Mouse (Mus musculus): ENCODE measurements around the gene Alx1. TPM values are rescaled to one million over a fixed set of nuclear protein-coding genes. Genes with fewer than 3 reads are reported as not detected.

Alx1 gene
- 0.28 and 0.39 TPM in 2 replicates for polyA plus RNA-seq (2015; fragmentation: Nextera tagmentation; extraction: Ambion mirVana)

DNA sequence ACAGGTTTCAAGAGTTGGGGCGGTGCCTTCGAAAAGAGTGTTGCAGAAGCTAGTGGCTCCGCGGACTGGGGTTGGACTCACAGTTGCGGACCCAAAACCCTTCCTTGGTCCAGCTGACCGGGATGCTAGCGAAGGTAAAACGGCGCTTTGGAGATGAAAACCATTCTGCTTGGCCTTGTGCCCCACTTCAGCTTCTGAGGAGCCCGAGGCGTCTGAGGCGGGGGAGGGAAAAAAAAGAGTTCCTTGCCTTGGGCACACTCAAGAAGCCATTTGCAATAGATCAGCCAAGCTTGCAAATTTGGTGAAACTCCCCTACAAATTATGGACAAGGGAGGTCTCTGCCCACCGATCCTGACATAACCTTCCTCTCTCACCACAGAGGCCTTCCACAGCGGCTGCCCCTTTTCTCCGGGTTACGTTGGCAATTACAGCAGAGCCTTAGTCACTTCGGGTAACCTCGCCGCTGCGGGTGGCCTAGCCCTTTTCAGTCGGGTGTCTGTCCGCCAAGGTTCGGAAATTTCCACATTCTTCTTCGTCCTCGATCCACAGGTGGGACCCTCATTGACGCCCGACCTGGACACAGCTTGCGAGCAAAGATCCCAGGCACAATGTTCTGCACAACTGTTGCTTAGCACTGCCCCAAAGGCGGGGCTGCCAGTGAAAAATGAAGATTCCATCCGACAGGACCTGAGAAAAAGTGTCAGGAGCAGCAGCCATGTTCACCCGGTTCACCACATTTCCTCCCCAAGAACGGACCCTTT, at the start of gene Alx1:
TSS of gene Alx1 (minus strand) at position 486 of the 761 bp plus-strand sequence.

Other genes starting within 250 kb of the Alx1 start
- gene Lrriq1, start 206.1 kb upstream of the Alx1 start, polyA plus RNA-seq (2015; fragmentation: Nextera tagmentation; extraction: Ambion mirVana): 0.38 and 1.7 TPM in 2 replicates

Data from adrenal gland, postnatal 0 days (tissue).